Mouse (Mus musculus) urinary bladder, adult 2 months (tissue): ENCODE data around the gene Plekha8. TPM values are rescaled to one million over a fixed set of nuclear protein-coding genes. Genes with fewer than 3 reads are reported as not detected.

Source experiments
- polyA plus RNA-seq: library from polyadenylated mRNA; depleted of rRNA; stranded (reverse); fragments of >200 nt; gene quantifications from 2 replicates; pipeline ENCODE4 v1.2.3, GENCODE M21; 2012; rRNA removed

Gene Plekha8
- polyA plus RNA-seq, 1 experiment, result 5.6 TPM

Other genes with a start within 250 kb of the Plekha8 start
- 0.95 and 1.7 TPM in 2 replicates for gene Wipf3, start 165.5 kb upstream of the Plekha8 start, polyA plus RNA-seq
- 6.3 and 13.0 TPM in 2 replicates for gene Scrn1, start 28.6 kb upstream of the Plekha8 start, polyA plus RNA-seq
- 24.5 and 30.0 TPM in 2 replicates for gene Fkbp14, start 2.2 kb downstream of the Plekha8 start, polyA plus RNA-seq
- 18.2 and 22.2 TPM in 2 replicates for gene Mturn, start 86.5 kb downstream of the Plekha8 start, polyA plus RNA-seq
- gene Znrf2, start 221.8 kb downstream of the Plekha8 start, polyA plus RNA-seq, result 10.4 and 12.0 TPM in 2 replicates